Mouse (Mus musculus) left cerebral cortex, adult 18-20 months (tissue): ENCODE measurements around the gene Gm49373. TPM values are rescaled to one million over a fixed set of nuclear protein-coding genes. Genes with fewer than 3 reads are reported as not detected.
"Not testable (repeated sequence)": the region's sequence is repeated elsewhere in the genome, so short reads cannot be mapped to it uniquely, and the experiment has no call there.

Source experiments
- DNase-seq, 2 experiments: peaks; one replicate each; pipeline ENCODE4 v3.0.0; 2021 to 2022; ENCODE audit warnings: low spot score in 2 of 2, mixed read lengths in 1 of 2
- total RNA-seq, 2 experiments: library from RNA; stranded (reverse); gene quantifications; 2 replicates each; pipeline ENCODE4 v1.2.3; 2021

Gm49373 gene
- total RNA-seq, 2 experiments from 2014 or later: 2.2 to 2.9 TPM

DNA sequence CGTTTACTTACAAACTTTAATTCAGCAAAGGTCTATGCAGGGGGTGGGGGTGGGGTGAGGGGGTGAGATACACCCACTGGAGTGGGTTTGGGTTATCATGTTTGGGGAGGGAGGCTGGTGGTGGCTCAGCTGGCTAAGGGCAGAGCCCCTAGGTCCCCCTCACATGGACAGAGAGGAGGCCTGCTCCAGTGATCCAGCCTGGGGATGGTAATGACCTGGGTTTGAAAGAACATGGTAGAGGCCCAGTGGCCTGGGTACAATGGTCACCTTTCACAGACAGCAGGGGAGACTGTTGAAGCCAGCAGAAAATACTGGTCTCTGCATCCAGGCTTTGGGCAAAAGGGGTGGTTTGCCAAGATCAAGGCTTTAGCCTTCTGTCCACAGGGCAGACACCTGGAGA, 1.3 kb upstream of the Gm49373 start:
- DNase-seq: no peak

DNA sequence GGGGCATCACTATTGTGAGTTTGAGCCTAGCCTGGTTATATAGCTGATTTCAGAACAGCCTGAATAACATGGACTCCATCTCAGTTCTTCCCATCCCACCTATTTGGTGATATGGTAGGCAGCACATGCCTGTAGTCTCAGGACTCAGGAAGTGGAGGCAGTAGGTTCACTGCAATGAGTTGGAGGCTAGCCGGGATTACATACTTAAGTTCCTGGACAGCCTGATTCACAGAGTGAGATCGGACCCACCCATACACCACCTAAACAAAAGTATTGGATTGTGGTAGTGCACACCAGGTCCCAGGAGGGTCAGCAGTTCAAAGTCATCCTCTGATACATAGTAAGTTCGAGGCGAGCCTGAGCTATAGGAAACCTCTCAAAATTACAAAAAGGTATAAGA, 255 bp downstream of the Gm49373 start:
- DNase-seq: no peak

DNA sequence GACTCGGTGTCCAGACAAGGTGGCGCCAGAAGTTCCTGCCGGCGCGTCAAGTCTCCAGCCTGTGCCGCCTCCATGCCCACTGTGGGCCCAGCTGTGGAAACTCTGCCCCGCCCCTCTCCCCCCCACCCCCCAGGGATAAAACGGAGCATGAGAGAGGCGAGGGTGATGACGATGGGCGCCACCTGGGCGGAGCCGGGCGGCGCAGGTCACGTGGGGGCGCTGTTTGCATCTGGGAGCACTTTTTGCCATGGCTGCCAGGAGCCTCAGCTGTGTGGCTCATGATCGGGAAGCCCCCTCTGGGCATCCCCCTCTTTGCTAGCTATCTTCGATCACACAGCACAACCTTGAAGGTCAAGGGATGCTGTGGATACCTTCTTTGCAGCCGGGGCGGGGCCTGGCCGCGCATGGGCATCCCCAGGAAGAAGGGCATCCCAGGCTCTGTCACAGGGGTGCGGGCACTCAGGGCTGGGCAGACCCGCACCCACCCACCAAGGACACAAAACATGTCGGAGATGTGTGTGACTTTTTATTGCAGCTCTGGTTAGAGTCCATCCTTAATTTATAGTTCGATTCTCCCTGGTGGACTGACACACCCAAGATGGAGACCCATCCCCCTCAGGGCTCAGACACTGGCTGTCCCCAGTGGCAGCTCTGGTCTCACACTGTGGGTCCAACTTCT, 5.8 kb downstream of the Gm49373 start, which contains the start of gene Zglp1:
Gene Zglp1 (minus strand): TSS at position 88 of the 679 bp plus-strand sequence.
- DNase-seq: no peak

DNA sequence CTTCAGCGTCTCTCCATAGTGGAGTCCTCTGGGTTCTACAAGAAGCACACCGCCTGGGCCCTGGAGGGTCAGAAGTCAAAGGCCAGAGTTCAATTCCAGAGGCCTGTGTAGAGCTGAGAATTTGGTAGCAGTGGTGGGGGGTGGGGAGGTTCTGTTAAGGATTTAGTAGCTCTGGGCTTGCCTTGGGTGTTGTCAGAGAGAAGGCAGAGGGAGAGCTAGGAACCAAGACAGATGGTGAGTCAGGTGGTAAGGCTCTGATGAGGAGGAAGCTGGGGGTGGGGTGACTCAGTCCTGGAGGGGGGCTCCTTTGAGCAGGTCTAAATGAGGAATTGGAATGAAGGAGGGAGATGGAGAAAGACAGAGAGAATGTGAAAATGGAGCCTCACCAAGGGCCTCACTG, 10.0 kb downstream of the Gm49373 start:
- peak; percentile 77 to 81 for DNase-seq

DNA sequence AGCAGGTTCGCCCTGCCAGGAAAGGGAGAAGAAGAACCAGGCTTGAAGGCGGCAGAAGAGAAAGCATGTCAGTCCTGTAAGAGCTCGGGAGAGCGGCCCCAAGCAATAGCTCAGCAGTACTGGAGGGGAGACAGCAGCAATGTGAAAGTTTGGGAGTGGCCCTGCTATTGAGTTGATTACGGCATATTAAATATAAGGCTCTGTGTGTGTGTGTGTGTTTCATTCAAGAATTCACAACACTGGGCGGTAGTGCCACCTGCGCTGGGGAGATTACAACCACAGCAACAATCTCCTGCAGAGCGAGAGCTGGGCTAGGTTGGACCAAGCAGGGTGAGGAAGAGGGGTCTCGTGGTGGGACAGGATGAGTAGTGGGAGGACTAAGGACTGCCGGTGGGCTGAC, 21.3 kb downstream of the Gm49373 start:
- DNase-seq: no peak

DNA sequence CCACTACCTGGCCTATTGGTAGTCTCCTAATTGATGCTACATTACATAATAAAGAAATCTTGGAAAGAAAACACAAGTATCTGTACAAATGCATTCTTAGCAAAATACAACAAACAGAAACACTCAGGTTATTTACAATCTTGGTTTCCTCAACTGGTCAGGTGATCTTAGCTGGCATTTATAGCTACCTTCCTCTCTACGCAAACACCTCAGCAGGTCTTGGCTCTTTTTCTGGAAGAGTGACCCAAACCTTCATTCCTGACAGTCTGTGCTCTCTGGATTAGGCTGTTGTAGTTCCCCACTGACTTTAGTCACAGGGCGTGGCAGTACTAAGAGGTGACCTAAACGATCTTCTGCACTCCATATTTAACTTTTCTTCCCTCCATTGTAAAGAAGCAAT, 27.7 kb downstream of the Gm49373 start:
- no peak for DNase-seq

DNA sequence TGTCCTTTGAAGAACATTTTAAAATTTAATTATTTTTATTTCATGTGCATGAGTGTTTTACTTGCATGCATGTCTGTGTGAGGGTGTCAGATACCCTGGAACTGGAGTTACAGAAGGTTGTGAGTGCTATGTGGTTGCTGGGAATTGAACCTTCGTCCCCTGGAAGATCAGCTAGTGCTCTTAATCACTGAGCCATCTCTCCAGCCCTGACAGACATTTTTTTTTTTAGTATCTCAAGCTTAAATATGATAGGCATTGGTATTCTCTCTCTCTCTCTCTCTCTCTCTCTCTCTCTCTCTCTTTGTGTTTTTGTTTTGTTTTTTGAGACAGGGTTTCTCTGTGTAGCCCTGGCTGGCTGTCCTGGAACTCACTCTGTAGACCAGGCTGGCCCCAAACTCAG, 28.1 kb downstream of the Gm49373 start:
- not testable (repeated sequence) for DNase-seq

DNA sequence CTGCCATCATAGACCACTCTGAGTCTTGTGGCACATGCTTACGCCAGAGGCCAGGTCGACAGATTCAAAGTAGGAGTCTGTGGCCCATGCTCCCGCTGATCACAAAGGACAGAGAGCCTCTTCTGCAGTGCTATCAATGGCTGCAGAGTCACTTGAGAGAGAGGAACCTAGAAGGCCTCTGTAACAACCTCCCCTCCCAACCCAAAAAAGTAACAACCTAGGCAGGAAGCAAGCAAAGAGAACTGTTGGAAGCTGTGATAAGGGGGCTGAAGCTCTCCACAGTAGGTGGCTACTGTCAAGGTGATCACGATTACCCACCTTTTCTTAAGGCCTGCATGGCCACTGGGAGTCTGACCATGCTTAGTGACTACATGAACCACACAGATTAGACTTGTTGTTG, 29.3 kb downstream of the Gm49373 start:
- DNase-seq: no peak

DNA sequence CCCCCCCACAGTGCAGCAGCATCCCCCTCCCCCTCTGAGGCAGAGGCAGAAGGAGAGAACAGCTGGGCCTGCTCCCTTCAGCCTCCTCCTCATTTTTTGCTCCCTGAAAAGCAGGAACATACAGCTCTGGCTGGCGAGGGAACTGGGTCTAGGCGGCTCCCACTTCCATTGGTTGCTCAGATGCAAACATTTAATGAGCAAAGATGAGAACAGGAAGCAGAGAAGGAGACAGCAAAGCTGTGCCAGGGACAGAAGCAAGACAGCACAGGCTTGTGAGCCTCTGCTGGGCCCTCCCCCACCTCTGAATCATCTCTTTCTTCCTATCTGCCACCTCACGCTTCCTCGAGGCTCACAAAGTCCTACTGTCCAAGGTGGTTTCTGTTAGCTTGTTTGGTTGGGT, 31.6 kb downstream of the Gm49373 start:
- DNase-seq: peak; percentile 71 to 80

DNA sequence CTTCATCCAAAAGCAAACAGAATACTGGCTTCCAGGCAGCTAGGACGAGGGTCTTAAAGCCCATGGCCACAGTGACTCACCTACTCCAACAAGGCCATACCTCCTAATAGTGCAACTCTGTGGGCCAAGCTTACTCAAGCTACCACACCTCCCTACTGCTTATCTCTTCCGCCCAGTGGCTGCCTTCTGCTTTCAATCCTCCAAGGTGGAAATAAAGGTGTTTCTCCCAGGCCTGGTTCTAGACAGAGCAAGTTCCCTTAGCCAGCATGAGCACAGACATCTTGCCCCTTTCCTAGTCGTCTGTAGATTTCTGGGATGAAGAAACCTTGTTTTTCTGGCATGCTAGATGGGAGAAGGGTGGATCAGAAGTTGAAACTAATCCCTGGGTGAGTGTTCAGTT, 33.1 kb downstream of the Gm49373 start:
- DNase-seq: no peak

DNA sequence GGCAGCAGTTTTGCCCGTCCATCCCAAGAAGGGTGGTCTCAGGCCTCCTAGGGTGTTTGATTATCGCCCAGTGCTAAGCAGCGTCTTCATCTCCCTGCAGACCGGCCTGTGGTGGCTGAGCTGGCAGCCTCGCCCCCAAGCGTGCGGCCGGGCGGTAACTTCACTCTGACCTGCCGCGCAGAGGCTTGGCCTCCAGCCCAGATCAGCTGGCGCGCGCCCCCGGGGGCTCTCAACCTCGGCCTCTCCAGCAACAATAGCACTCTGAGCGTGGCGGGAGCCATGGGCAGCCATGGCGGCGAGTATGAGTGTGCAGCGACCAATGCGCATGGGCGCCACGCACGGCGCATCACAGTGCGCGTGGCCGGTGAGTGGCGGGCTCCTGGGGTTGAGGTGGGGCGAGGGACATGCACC, 35.4 kb downstream of the Gm49373 start:
- DNase-seq: peak in 1 of 2 experiments; percentile 51

DNA sequence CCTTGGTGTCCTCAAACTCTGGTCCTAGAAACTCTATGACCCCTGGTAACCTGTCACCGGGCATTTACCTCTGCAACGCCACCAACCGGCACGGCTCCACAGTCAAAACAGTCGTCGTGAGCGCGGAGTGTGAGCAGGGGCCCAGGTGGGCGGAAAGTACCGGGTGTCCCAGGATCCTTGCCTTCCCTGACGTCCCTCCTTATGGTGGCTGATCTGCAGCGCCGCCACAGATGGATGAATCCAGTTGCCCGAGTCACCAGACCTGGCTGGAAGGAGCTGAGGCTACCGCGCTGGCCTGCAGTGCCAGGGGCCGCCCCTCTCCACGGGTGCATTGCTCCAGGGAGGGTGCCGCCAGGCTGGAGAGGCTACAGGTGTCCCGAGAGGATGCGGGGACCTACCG, 36.2 kb downstream of the Gm49373 start:
- peak; percentile 21 to 47 for DNase-seq

DNA sequence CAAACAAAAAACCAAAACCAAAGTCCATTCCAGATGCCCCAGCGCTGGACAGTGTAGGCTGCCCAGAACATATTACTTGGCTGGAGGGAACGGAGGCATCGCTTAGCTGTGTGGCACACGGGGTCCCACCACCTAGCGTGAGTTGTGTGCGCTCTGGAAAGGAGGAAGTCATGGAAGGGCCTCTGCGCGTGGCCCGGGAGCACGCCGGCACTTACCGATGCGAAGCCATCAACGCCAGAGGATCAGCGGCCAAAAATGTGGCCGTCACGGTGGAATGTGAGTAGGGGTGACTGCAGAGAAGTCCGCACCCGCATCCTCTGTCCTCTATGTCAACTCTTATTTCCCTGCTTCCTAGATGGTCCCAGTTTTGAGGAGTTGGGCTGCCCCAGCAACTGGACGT, 36.7 kb downstream of the Gm49373 start:
- no peak for DNase-seq

DNA sequence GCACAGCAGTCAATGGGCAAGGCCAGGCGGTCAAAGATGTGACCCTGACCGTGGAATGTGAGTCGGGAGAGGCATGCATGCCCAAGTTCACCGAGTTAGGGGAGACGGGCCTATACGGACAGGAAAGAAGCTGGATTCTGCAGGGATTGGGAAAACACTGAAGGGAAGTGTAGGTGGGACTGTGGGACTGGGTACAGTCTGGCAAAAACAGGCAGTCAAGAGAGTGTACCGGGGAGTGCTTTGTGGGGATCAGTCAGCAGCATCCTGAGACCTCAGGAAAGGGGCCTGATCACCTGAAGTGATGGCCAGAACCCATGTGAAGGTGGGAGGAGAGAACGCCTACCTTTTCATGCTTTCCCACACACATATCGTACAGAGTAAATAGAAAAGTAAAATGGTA, 37.3 kb downstream of the Gm49373 start:
- peak in 1 of 2 experiments; percentile 12 for DNase-seq

DNA sequence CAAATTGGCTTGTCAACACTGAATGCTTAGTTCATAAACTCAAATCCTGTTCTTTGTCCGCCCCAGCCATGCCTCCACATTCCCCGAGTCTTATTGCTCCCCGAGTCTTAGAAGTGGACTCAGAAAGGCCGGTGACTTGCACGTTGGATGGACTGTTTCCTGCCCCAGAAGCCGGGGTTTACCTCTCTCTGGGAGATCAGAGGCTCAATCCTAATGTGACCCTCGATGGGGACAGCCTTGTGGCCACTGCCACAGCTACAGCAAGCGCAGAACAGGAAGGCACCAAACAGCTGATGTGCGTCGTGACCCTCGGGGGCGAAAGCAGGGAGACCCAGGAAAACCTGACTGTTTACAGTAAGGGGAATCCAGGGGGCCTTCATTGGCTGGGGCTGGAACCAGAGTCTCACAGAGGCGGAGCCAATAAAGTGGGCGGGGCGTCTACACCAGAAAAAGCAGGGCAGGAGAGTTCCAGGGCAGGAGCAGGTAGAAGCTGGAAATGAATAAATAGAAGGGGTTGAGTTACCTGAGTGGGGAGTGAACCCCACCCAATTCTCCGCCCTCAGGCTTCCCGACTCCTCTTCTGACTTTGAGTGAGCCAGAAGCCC, 38.3 kb downstream of the Gm49373 start:
- DNase-seq: no peak

DNA sequence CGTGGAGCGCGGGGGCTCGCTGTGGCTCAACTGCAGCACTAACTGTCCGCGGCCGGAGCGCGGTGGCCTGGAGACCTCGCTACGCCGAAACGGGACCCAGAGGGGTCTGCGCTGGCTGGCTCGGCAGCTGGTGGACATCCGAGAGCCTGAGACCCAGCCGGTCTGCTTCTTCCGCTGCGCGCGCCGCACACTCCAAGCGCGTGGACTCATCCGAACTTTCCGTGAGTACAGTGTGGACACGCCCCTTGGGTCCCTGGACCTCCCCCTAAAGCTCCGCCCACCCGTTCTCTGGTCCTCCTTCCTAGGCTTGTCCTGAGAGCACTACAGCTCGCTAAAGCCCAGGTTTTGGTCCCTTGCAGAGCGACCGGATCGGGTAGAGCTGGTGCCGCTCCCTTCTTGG, 39.8 kb downstream of the Gm49373 start:
- peak; percentile 67 to 69 for DNase-seq

DNA sequence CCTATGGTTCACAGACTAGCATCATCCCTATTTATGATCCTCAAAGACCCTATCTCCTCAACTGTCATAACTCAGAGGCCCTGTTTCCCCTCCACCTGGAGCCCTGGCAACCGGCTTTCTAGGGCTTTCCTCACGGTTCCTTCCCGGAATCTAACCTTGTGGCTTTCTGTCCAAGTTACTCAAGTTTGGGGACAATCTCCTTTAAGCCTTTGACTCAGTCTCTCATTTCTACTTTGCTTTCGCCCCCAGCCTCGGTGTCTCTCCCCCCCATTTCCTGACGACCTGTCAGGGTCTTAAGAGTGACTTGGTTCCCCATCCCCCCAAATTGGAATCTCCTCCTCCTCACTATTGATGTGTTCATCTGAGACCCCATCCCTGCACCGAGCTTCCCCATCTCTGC, 40.4 kb downstream of the Gm49373 start:
- DNase-seq: peak in 1 of 2 experiments; percentile 11

DNA sequence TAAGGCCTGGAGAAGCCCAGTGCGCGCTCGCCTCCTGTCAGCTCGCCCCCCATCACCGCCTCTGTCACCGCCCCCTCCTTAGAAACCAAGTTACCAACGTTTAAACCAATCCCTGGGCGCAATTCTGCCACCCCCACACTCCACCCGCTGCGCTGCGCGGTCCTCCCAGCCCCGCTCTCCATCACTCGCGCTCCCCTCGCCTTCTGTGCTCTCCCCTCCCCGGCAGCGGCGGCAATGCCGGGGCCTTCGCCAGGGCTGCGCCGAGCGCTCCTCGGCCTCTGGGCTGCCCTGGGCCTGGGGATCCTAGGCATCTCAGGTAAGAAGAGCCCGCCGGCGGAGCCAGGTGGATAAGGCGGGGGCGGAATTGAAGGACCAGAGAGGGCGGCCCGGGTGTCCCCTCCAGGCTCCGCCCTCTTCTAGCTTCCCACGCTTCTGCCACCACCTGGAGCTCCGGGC, 41.0 kb downstream of the Gm49373 start, which contains the start of gene Icam5:
Gene Icam5 (plus strand): TSS at position 178 of the 456 bp plus-strand sequence.
- DNase-seq: peak; percentile 84 to 90

DNA sequence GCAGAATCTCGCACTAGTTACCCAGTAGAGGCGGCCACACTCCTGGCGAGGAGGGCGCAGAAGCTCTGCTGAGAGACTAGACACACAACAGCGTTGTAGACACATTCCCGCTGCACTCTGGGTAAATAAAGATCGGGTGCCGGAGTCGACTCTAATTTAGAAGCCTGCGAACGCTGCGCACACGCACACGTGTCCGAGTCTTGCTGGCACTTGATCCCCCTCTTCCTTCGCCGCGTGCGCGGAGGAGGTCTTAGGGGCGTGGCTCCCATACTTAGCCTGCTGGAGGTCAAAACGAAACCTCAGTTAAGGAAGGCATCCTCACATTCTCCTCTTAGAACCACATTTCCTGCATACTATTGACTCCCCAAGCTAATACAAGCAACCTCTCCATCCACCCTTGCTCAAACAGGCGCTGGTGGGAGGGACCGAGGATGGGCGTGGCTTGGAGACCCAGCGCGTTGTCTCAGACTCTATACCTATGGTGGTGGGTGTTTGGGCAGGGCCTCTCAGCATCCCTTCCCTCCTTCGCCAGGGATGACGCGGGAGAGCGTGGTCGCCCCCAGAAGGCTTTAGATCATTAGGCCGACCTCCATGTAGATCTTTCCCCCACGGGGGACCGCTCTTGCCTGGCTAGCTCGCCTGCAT, 41.5 kb downstream of the Gm49373 start:
- DNase-seq: peak; percentile 68 to 82

DNA sequence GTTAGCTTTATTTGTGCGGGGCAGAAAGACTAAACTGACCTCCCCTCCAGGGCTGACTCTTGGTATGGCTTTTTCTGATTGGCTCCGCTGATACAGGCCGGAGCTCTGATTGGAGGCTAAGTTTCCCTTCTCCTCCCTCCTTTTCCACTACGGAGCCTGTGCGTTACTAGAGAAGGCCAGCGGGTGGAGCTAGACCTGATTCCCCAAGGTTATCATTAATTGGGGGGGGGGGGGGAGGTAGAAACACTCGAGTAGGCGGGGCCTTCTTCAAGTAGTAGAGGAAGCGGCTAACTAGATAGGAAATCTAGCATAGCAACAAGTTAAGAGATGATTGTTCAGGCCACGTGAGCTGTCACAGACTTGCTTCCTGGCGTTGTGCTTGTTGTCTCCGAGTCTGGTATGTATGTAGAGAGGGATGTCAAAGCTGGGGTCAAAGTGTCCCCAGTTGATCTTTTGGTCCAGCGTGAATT, 42.1 kb downstream of the Gm49373 start:
- DNase-seq: peak; percentile 75 to 81

DNA sequence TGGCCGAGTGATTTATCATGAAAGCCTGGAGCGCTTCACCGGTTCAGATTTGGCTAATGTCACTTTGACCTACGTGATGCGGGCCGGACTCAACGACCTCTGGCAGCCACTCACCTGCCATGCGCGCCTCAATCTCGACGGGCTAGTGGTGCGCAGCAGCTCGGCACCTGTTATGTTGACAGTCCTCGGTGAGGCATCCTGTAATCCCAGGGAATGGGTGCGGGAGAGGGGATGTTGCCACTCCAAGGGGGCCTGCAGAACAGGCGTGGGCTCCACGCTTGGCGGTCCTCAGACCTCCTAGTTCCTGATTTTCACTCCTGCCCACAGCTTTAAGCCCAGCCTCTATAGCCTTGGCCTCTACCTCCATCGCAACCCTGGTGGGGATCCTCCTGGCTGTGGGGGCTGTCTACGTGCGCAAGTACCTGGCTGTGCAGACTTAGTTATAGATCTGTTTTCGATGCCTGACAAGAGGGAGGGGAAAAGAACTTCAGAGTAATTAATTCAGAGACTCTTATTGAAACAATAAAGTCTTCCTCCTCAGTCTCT, 42.8 kb downstream of the Gm49373 start:
- no peak for DNase-seq
